Mouse (Mus musculus) bone marrow, adult 2 months (tissue): Measurements from ENCODE around the gene Efna5.

Experiments used
- CTCF ChIP-seq: fragments of 200-500 bp; IDR thresholded peaks from 2 replicates; pipeline ENCODE4 v1.5.1; 2011; ENCODE audit warnings: low read length, control low read depth; ENCODE audit not compliant: control insufficient read depth, insufficient read depth
- POLR2A ChIP-seq: fragments of 200-500 bp; IDR thresholded peaks from 2 replicates; pipeline ENCODE4 v1.6.1; 2011; ENCODE audit warnings: low read depth, mild to moderate bottlenecking, control low read depth, low read length, borderline replicate concordance; ENCODE audit not compliant: control insufficient read depth

DNA sequence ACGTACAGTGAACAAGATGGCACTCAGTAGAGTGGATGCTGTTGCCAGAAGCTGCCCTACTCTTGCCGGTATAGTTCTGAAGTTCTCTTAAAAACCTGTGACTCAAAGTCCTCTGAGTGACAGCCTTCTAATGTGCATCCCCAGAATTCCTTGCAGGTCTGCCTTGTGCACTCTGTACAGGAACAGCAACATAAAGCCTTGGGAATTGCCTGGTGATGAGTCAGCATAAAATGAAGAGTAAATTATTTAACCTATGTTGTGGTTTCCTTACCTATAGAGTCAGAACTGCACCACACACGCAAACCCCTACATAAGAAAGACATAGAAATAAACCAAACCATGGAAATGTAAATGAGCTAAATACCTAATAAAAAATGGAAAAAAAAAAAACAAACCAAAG is 159.5 kb downstream of the Efna5 start:
- TF ChIP-seq CTCF (no peak), POLR2A (no peak)
